Mouse (Mus musculus): ENCODE data around the gene Gnb3. TPM values are rescaled to one million over a fixed set of nuclear protein-coding genes. Genes with fewer than 3 reads are reported as not detected.

Gene Gnb3
- polyA plus RNA-seq, 1 experiment from 2014 or later, result 1.4 TPM

- ATAC-seq (ENCODE audit: insufficient number of reproducible peaks, insufficient read depth, low FRiP score, low read depth), result no peak
- Histone ChIP-seq H3K27me3 (ENCODE audit: control insufficient read depth, insufficient read depth, low read length) (no peaks in the 10 kb centered on the region), H3K27ac (ENCODE audit: low read length) (no peak overlapping the region), H3K9me3 (ENCODE audit: control insufficient read depth, low read depth, low read length) (no peaks in the 10 kb centered on the region), H3K36me3 (ENCODE audit: control insufficient read depth, insufficient read depth, low read length) (no peaks in the 10 kb centered on the region), H3K9ac (replicated peaks; ENCODE audit: low read depth, low read length) (no peak overlapping the region), H3K4me1 (ENCODE audit: control insufficient read depth, insufficient read depth, low read length) (no peaks in the 10 kb centered on the region), H3K4me2 (replicated peaks; ENCODE audit: low read depth, low read length) (no peak overlapping the region), H3K4me3 (ENCODE audit: low read depth, low read length) (no peak overlapping the region)
- WGBS, result 55% methylated on average over 4 of the region's 4 CpGs
Observed at GRCm38 (mm10) chr6:124790121-124790520, 50.0 kb downstream of the Gnb3 start.

DNA sequence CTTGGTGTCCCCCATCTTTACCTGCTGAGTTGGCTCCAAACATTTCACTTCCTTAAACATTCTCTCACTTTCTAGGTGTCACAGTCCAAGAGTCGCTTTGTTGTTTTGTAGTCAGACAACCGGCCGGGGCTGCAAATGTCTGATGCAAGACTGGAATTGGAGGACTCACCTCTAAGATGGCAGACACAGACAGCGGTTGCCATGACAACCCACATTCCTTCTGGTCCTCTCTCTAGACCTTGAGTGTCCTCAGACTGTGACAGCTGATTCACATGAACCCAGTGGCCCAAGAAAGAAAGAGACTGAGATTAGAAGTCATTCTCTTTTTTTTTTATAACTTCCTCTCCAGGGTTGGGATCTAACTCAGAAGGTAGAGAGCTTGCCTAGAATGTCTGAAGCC lies 50.6 kb downstream of the Gnb3 start:
- ATAC-seq (ENCODE audit: insufficient number of reproducible peaks, insufficient read depth, low FRiP score, low read depth), result no peak
- H3K36me3 ChIP-seq (ENCODE audit: control insufficient read depth, insufficient read depth, low read length), result no peaks in the 10 kb centered on the region
- H3K27me3 ChIP-seq (ENCODE audit: control insufficient read depth, insufficient read depth, low read length), result no peaks in the 10 kb centered on the region
- no peak overlapping the region for H3K9ac ChIP-seq (replicated peaks; ENCODE audit: low read depth, low read length)
- no peaks in the 10 kb centered on the region for H3K4me1 ChIP-seq (ENCODE audit: control insufficient read depth, insufficient read depth, low read length)
- H3K4me2 ChIP-seq (replicated peaks; ENCODE audit: low read depth, low read length), result no peak overlapping the region
- no peak overlapping the region for H3K27ac ChIP-seq (ENCODE audit: low read length)
- no peaks in the 10 kb centered on the region for H3K9me3 ChIP-seq (ENCODE audit: control insufficient read depth, low read depth, low read length)
- H3K4me3 ChIP-seq (ENCODE audit: low read depth, low read length), result no peak overlapping the region
- 88% methylated on average over 4 of the region's 4 CpGs for WGBS

DNA sequence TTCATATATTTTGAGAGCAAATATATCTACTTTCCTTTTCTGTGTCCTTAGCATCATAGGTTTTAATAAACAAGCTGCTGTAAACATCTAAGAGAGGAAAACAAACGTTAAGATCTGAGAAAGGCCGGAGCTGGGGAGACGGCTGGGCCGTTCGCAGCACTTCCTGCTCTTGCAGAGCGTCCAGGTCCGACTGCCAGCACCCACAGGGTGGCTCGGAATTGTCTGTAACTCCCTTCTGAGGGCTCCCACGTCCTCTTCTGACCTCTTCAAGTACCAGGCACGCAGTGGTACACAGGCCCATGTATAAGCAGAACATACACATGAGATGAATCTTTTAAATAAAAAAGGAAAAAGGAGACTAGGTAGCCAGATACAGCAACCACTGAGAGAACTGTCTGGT lies 52.4 kb downstream of the Gnb3 start:
- H3K9me3 ChIP-seq (ENCODE audit: control insufficient read depth, low read depth, low read length), result no peaks in the 10 kb centered on the region
- ATAC-seq (ENCODE audit: insufficient number of reproducible peaks, insufficient read depth, low FRiP score, low read depth), result no peak
- WGBS, result 62% methylated on average over 10 of the region's 10 CpGs
- no peaks in the 10 kb centered on the region for H3K36me3 ChIP-seq (ENCODE audit: control insufficient read depth, insufficient read depth, low read length)
- H3K27ac ChIP-seq (ENCODE audit: low read length), result no peak overlapping the region
- H3K4me2 ChIP-seq (replicated peaks; ENCODE audit: low read depth, low read length), result no peak overlapping the region
- H3K9ac ChIP-seq (replicated peaks; ENCODE audit: low read depth, low read length), result no peak overlapping the region
- H3K27me3 ChIP-seq (ENCODE audit: control insufficient read depth, insufficient read depth, low read length), result no peaks in the 10 kb centered on the region
- no peaks in the 10 kb centered on the region for H3K4me1 ChIP-seq (ENCODE audit: control insufficient read depth, insufficient read depth, low read length)
- no peak overlapping the region for H3K4me3 ChIP-seq (ENCODE audit: low read depth, low read length)

DNA sequence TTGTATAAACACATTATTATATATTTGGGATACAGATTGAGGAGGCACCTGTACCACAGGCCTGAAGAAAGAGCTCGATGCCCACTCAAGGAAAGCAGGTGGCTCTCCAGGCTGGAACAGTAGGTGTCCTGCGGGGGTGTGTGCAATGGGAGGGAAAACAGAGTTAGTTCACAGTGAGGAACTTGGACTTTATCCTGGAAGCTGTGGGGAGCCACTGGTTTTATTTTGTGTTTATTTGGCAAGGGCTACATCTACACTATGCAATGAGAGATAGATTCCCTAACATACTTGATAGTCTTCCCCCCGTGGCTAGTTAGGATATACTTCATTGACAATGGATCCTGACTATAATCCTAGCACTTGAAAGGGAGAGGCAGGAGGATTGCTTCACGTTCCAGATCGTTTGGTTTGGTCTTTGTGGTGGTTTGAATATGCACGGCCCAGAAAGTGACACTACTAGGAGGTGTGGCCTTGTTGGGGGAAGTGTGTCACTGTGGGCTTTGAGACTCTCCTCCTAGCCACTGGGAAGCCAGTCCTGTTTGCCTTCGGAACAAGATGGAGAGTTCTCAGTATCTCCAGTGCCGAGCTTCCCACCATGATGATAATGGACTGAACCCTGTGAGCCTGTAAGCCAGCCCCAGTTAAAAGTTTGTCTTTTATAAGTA lies 53.2 kb downstream of the Gnb3 start:
- ATAC-seq (ENCODE audit: insufficient number of reproducible peaks, insufficient read depth, low FRiP score, low read depth), result no peak

More for the DNA sequence above, 53.2 kb downstream of the Gnb3 start:
- H3K36me3 ChIP-seq (ENCODE audit: control insufficient read depth, insufficient read depth, low read length), result no peaks in the 10 kb centered on the region
- no peak overlapping the region for H3K9ac ChIP-seq (replicated peaks; ENCODE audit: low read depth, low read length)
- 0 out of 2 replicates have a peak, but pooled peaks cover 3% of the 10 kb centered on the region for H3K4me1 ChIP-seq (ENCODE audit: control insufficient read depth, insufficient read depth, low read length)
- no peak overlapping the region for H3K27ac ChIP-seq (ENCODE audit: low read length)
- 55% methylated on average over 8 of the region's 8 CpGs for WGBS
- no peaks in the 10 kb centered on the region for H3K9me3 ChIP-seq (ENCODE audit: control insufficient read depth, low read depth, low read length)
- H3K4me2 ChIP-seq (replicated peaks; ENCODE audit: low read depth, low read length), result no peak overlapping the region
- no peaks in the 10 kb centered on the region for H3K27me3 ChIP-seq (ENCODE audit: control insufficient read depth, insufficient read depth, low read length)
- no peak overlapping the region for H3K4me3 ChIP-seq (ENCODE audit: low read depth, low read length)

Other genes with a start within 250 kb of the Gnb3 start
- gene C1s2, start 204.2 kb downstream of the Gnb3 start, polyA plus RNA-seq (2014; fragmentation: Nextera tagmentation; extraction: Ambion mirVana), result not detected in 2 replicates
- 58.6 and 60.0 TPM in 2 replicates for gene Lpcat3, start 177.2 kb downstream of the Gnb3 start, polyA plus RNA-seq (2014; fragmentation: Nextera tagmentation; extraction: Ambion mirVana)
- gene Emg1, start 128.1 kb downstream of the Gnb3 start, polyA plus RNA-seq (2014; fragmentation: Nextera tagmentation; extraction: Ambion mirVana), result 201 and 205 TPM in 2 replicates
- 290 and 305 TPM in 2 replicates for gene Phb2, start 127.9 kb downstream of the Gnb3 start, polyA plus RNA-seq (2014; fragmentation: Nextera tagmentation; extraction: Ambion mirVana)
- gene Ptpn6, start 101.6 kb downstream of the Gnb3 start, polyA plus RNA-seq (2014; fragmentation: Nextera tagmentation; extraction: Ambion mirVana), result 13.7 and 15.3 TPM in 2 replicates
- 445 and 505 TPM in 2 replicates for gene Grcc10, start 98.9 kb downstream of the Gnb3 start, polyA plus RNA-seq (2014; fragmentation: Nextera tagmentation; extraction: Ambion mirVana)
- not detected in 2 replicates for gene Gm45234, start 84.3 kb downstream of the Gnb3 start, polyA plus RNA-seq (2014; fragmentation: Nextera tagmentation; extraction: Ambion mirVana)
- gene Atn1, start 83.8 kb downstream of the Gnb3 start, polyA plus RNA-seq (2014; fragmentation: Nextera tagmentation; extraction: Ambion mirVana), result 15.0 and 18.5 TPM in 2 replicates
- 9.5 and 9.7 TPM in 2 replicates for gene Eno2, start 70.6 kb downstream of the Gnb3 start, polyA plus RNA-seq (2014; fragmentation: Nextera tagmentation; extraction: Ambion mirVana)
- gene Lrrc23, start 60.5 kb downstream of the Gnb3 start, polyA plus RNA-seq (2014; fragmentation: Nextera tagmentation; extraction: Ambion mirVana), result 0.32 and 0.35 TPM in 2 replicates
- gene Spsb2, start 31.6 kb downstream of the Gnb3 start, polyA plus RNA-seq (2014; fragmentation: Nextera tagmentation; extraction: Ambion mirVana), result 7.4 and 8.0 TPM in 2 replicates
- gene Tpi1, start 26.0 kb downstream of the Gnb3 start, polyA plus RNA-seq (2014; fragmentation: Nextera tagmentation; extraction: Ambion mirVana), result 844 and 872 TPM in 2 replicates
- gene Usp5, start 10.8 kb downstream of the Gnb3 start, polyA plus RNA-seq (2014; fragmentation: Nextera tagmentation; extraction: Ambion mirVana), result 121 and 123 TPM in 2 replicates
- gene Cdca3, start 10.7 kb downstream of the Gnb3 start, polyA plus RNA-seq (2014; fragmentation: Nextera tagmentation; extraction: Ambion mirVana), result 151 and 163 TPM in 2 replicates
- gene P3h3, start 17.5 kb upstream of the Gnb3 start, polyA plus RNA-seq (2014; fragmentation: Nextera tagmentation; extraction: Ambion mirVana), result 43.2 and 43.9 TPM in 2 replicates
- gene Gpr162, start 23.7 kb upstream of the Gnb3 start, polyA plus RNA-seq (2014; fragmentation: Nextera tagmentation; extraction: Ambion mirVana), result 0.91 and 1.0 TPM in 2 replicates
- gene Cd4, start 47.9 kb upstream of the Gnb3 start, polyA plus RNA-seq (2014; fragmentation: Nextera tagmentation; extraction: Ambion mirVana), result 0.28 and 0.43 TPM in 2 replicates
- gene Lag3, start 71.4 kb upstream of the Gnb3 start, polyA plus RNA-seq (2014; fragmentation: Nextera tagmentation; extraction: Ambion mirVana), result 1.3 and 1.5 TPM in 2 replicates
- gene Ptms, start 79.8 kb upstream of the Gnb3 start, polyA plus RNA-seq (2014; fragmentation: Nextera tagmentation; extraction: Ambion mirVana), result 320 TPM in 2 replicates
- 341 and 354 TPM in 2 replicates for gene Mlf2, start 91.1 kb upstream of the Gnb3 start, polyA plus RNA-seq (2014; fragmentation: Nextera tagmentation; extraction: Ambion mirVana)
- 139 and 141 TPM in 2 replicates for gene Cops7a, start 125.3 kb upstream of the Gnb3 start, polyA plus RNA-seq (2014; fragmentation: Nextera tagmentation; extraction: Ambion mirVana)
- gene Pianp, start 156.4 kb upstream of the Gnb3 start, polyA plus RNA-seq (2014; fragmentation: Nextera tagmentation; extraction: Ambion mirVana), result 4.4 and 6.0 TPM in 2 replicates
- 15.1 and 15.7 TPM in 2 replicates for gene Zfp384, start 168.9 kb upstream of the Gnb3 start, polyA plus RNA-seq (2014; fragmentation: Nextera tagmentation; extraction: Ambion mirVana)
- 118 and 119 TPM in 2 replicates for gene Ing4, start 199.5 kb upstream of the Gnb3 start, polyA plus RNA-seq (2014; fragmentation: Nextera tagmentation; extraction: Ambion mirVana)
- 15.8 and 18.6 TPM in 2 replicates for gene Acrbp, start 209.4 kb upstream of the Gnb3 start, polyA plus RNA-seq (2014; fragmentation: Nextera tagmentation; extraction: Ambion mirVana)
- 1.2 and 2.1 TPM in 2 replicates for gene Lpar5, start 227.6 kb upstream of the Gnb3 start, polyA plus RNA-seq (2014; fragmentation: Nextera tagmentation; extraction: Ambion mirVana)

Measured in stomach, embryonic 14.5 days (tissue).